Mouse (Mus musculus) ES-Bruce4 (cell line): ENCODE results near the gene Nr1h4.

ENCODE experiments used
- CTCF ChIP-seq: IDR thresholded peaks from one replicate; pipeline ENCODE4 v1.8.1; 2011; ENCODE audit warnings: low read depth, low read length
- POLR2A ChIP-seq: IDR thresholded peaks from one replicate; pipeline ENCODE4 v1.8.1; 2011; ENCODE audit warnings: low read length; ENCODE audit not compliant: insufficient read depth

- no peak for TF ChIP-seq CTCF
- no peak for TF ChIP-seq POLR2A
Measured at GRCm38 (mm10) chr10:89481638-89482037, 51.7 kb downstream of the Nr1h4 start.
